Comparison of ENCODE assay signal across 27 mouse cellular contexts in genomic region chr5:100467336-100467735, GRCm38 (mm10). TPM values are rescaled to one million over a fixed set of nuclear protein-coding genes. Genes with fewer than 3 reads are reported as not detected.
A peak's percentile ranks its signal among the peaks of the same experiment; 100 is the strongest.
DNase-seq lines count a peak whose midpoint lies in the region; ATAC-seq and TF ChIP-seq lines count a peak whose summit lies in the region.
"Had no signal": no experiment of that assay in that cellular context is flagged by ENCODE, and none has a peak within 500 bp of the region (broad histone marks: within the 10 kb centered on the region; RNA-seq: fewer than 3 reads in every experiment).

No protein-coding gene starts in this region.

- H3K27me3 ChIP-seq in liver, postnatal 0 days (ENCODE audit: insufficient read depth, low read length): no peaks in the 10 kb centered on the region
- no peaks in the 10 kb centered on the region for H3K27me3 ChIP-seq in liver, embryonic 11.5 days (replicated peaks; ENCODE audit: control insufficient read depth, insufficient read depth, low read length)
- H3K27me3 ChIP-seq in ES-Bruce4 (ENCODE audit: control insufficient read depth, insufficient read depth, low read length, poor library complexity, severe bottlenecking): no peaks in the 10 kb centered on the region
- H3K27me3 ChIP-seq: CH12.LX; embryonic facial prominence, embryonic 12.5 days; embryonic facial prominence, embryonic 15.5 days; hindbrain, embryonic 12.5 days; hindbrain, embryonic 15.5 days; intestine, embryonic 15.5 days had no signal

- peaks cover 2% of the 10 kb centered on the region; the same call in 1 of the 2 replicates for H3K4me1 ChIP-seq in liver, postnatal 0 days (ENCODE audit: insufficient read depth)
- H3K4me1 ChIP-seq in liver, embryonic 11.5 days (replicated peaks; ENCODE audit: control insufficient read depth, insufficient read depth, low read length): no peaks in the 10 kb centered on the region; the same call in 1 of the 2 replicates
- H3K4me1 ChIP-seq in ES-Bruce4 (ENCODE audit: control insufficient read depth, insufficient read depth, low read length): peaks cover 8% of the 10 kb centered on the region
- H3K4me1 ChIP-seq in bone marrow macrophage, adult 2 months (ENCODE audit: control insufficient read depth, insufficient read depth, low read length): peaks cover 31% of the 10 kb centered on the region
- H3K4me1 ChIP-seq: embryonic facial prominence, embryonic 12.5 days; embryonic facial prominence, embryonic 15.5 days; hindbrain, embryonic 12.5 days; hindbrain, embryonic 15.5 days; intestine, embryonic 15.5 days had no signal

- no peak for ATAC-seq in liver, postnatal 0 days
- no peak for ATAC-seq in liver, embryonic 11.5 days (replicated peaks; ENCODE audit: low FRiP score)
- ATAC-seq: forebrain, embryonic 14.5 days; forebrain, postnatal 0 days; intestine, embryonic 15.5 days had no signal

- no peak for TF ChIP-seq POLR2A in ES-Bruce4 (IDR thresholded peaks at IDR 0.05; ENCODE audit: insufficient read depth, low read length)
- no peak for TF ChIP-seq POLR2A in bone marrow macrophage, adult 2 months (IDR thresholded peaks at IDR 0.05; ENCODE audit: borderline replicate concordance, low read depth, low read length)

- H3K36me3 ChIP-seq in liver, postnatal 0 days (replicated peaks; ENCODE audit: insufficient read depth, low read length): peaks cover 4% of the 10 kb centered on the region; the same call in 1 of the 2 replicates
- H3K36me3 ChIP-seq in liver, embryonic 11.5 days (ENCODE audit: control insufficient read depth, insufficient read depth, low read length): peaks cover 5% of the 10 kb centered on the region; the same call in 1 of the 2 replicates
- H3K36me3 ChIP-seq in ES-Bruce4 (ENCODE audit: control insufficient read depth, insufficient read depth, low read length, poor library complexity, severe bottlenecking): peaks cover 2% of the 10 kb centered on the region
- H3K36me3 ChIP-seq: hindbrain, embryonic 15.5 days had no signal

- TF ChIP-seq EP300 in liver, postnatal 0 days (IDR thresholded peaks at IDR 0.05; ENCODE audit: low read depth): no peak
- no peak for TF ChIP-seq EP300 in ES-Bruce4 (IDR thresholded peaks at IDR 0.05; ENCODE audit: insufficient read depth, low read depth, low read length)

- no peak for TF ChIP-seq CTCF in liver, postnatal 0 days (IDR thresholded peaks at IDR 0.05; ENCODE audit: low read depth)
- TF ChIP-seq CTCF in ES-Bruce4 (IDR thresholded peaks at IDR 0.05; ENCODE audit: low read depth, low read length): no peak
- TF ChIP-seq CTCF in bone marrow macrophage, adult 2 months (IDR thresholded peaks at IDR 0.05; ENCODE audit: low read depth, low read length): no peak

- no peak overlapping the region for H3K4me2 ChIP-seq in liver, postnatal 0 days (ENCODE audit: low read depth, low read length)
- no peak overlapping the region for H3K4me2 ChIP-seq in liver, embryonic 11.5 days
- H3K4me2 ChIP-seq: embryonic facial prominence, embryonic 12.5 days; embryonic facial prominence, embryonic 15.5 days; heart, embryonic 11.5 days; hindbrain, embryonic 12.5 days; hindbrain, embryonic 15.5 days; intestine, embryonic 15.5 days had no signal

- no peak overlapping the region for H3K4me3 ChIP-seq in liver, postnatal 0 days (ENCODE audit: low read depth, low read length)
- no peak overlapping the region for H3K4me3 ChIP-seq in liver, embryonic 11.5 days (ENCODE audit: low read depth, low read length)
- no peak overlapping the region for H3K4me3 ChIP-seq in ES-Bruce4 (ENCODE audit: low read depth, low read length)
- no peak overlapping the region for H3K4me3 ChIP-seq in bone marrow macrophage, adult 2 months (ENCODE audit: insufficient read depth, low read length)
- H3K4me3 ChIP-seq: embryonic facial prominence, embryonic 12.5 days; embryonic facial prominence, embryonic 15.5 days; gastrocnemius, adult 2 months; hindbrain, embryonic 12.5 days; hindbrain, embryonic 15.5 days; intestine, embryonic 15.5 days had no signal

- H3K9ac ChIP-seq in liver, postnatal 0 days (replicated peaks): no peak overlapping the region
- no peak overlapping the region for H3K9ac ChIP-seq in liver, embryonic 11.5 days (ENCODE audit: low read depth, low read length)
- no peak overlapping the region for H3K9ac ChIP-seq in ES-Bruce4 (ENCODE audit: low read depth, poor library complexity, severe bottlenecking)
- H3K9ac ChIP-seq: embryonic facial prominence, embryonic 12.5 days; embryonic facial prominence, embryonic 15.5 days; forebrain, postnatal 0 days; hindbrain, embryonic 12.5 days; hindbrain, embryonic 15.5 days; intestine, embryonic 15.5 days had no signal

- H3K9me3 ChIP-seq in liver, postnatal 0 days (ENCODE audit: low read length): no peaks in the 10 kb centered on the region
- H3K9me3 ChIP-seq in liver, embryonic 11.5 days (ENCODE audit: control insufficient read depth, low read length): no peaks in the 10 kb centered on the region
- H3K9me3 ChIP-seq in ES-Bruce4 (replicated peaks; ENCODE audit: control insufficient read depth, insufficient read depth, low read length, poor library complexity, severe bottlenecking): no peaks in the 10 kb centered on the region
- H3K9me3 ChIP-seq: embryonic facial prominence, embryonic 12.5 days; embryonic facial prominence, embryonic 15.5 days; hindbrain, embryonic 12.5 days; hindbrain, embryonic 15.5 days; intestine, embryonic 15.5 days had no signal

- 90% methylated on average over 7 of the region's 7 CpGs for WGBS in liver, postnatal 0 days (ENCODE audit: insufficient replicate concordance)
- 92% methylated on average over 7 of the region's 7 CpGs for WGBS in liver, embryonic 11.5 days

- 0 out of 2 replicates have a peak overlapping the region, but pooled peaks have one; percentile 67 for H3K27ac ChIP-seq in liver, postnatal 0 days (ENCODE audit: low read depth)
- no peak overlapping the region for H3K27ac ChIP-seq in liver, embryonic 11.5 days (ENCODE audit: low read depth, low read length)
- H3K27ac ChIP-seq in ES-Bruce4 (ENCODE audit: insufficient read depth, low read length): 0 out of 2 replicates have a peak overlapping the region, but pooled peaks have one; percentile 72
- H3K27ac ChIP-seq in bone marrow macrophage, adult 2 months (ENCODE audit: insufficient read depth, low read depth, low read length): peak overlapping the region; percentile 43; the same call in 1 of the 2 replicates
- H3K27ac ChIP-seq: embryonic facial prominence, embryonic 12.5 days; embryonic facial prominence, embryonic 15.5 days; gastrocnemius, adult 2 months; hindbrain, embryonic 12.5 days; hindbrain, embryonic 15.5 days; intestine, embryonic 15.5 days had no signal

- no peak for DNase-seq in liver, postnatal 0 days
- DNase-seq in liver, embryonic 11.5 days (ENCODE audit: low spot score): no peak
- DNase-seq in R1 (ENCODE audit: low read depth, low spot score): peak; percentile 94
- DNase-seq in left cerebral cortex, adult 18-20 months (ENCODE audit: low spot score in 2 of 2): no peak
- no peak for DNase-seq in urinary bladder, postnatal 36 days (ENCODE audit: low spot score in 2 of 2)
- no peak for DNase-seq in adrenal gland, adult (ENCODE audit: inconsistent age in 2 of 2, low spot score in 1 of 2)
- DNase-seq: adrenal gland, adult 8-10 months; adrenal gland, postnatal 36 days; B cell, adult 2 months; cerebellum, adult 11 months; cerebellum, adult 2 months; cerebellum, adult 9-11 months; cerebellum, postnatal 25 days; forebrain, postnatal 0 days; gastrocnemius, adult 2 months; gastrocnemius, postnatal 14 days; heart, adult 11 months had no signal

RNA-seq across cellular contexts. Expression of gene Lin54, which starts 33.1 kb away (rescaled TPM):
- 4.2 and 4.7 TPM in 2 replicates for polyA plus RNA-seq in liver, postnatal 0 days (2015; fragmentation: Nextera tagmentation; extraction: Ambion mirVana)
- 16.2 and 17.3 TPM in 2 replicates for polyA plus RNA-seq in liver, embryonic 11.5 days (2014; fragmentation: Nextera tagmentation; extraction: Ambion mirVana)
- 31.9 and 34.9 TPM in 2 replicates for polyA plus RNA-seq in ES-Bruce4 (2011; ENCODE audit: insufficient read depth, insufficient read length, low read depth, missing spikeins)
- polyA plus RNA-seq in bone marrow macrophage, adult 2 months (2012; ENCODE audit: insufficient read depth, insufficient read length, missing spikeins): 12.1 and 13.9 TPM in 2 replicates
- 10 to 100 TPM; 24.7 to 24.8 TPM for total RNA-seq in left cerebral cortex, adult 18-20 months (2021)

RNA-seq across cellular contexts. Expression of gene Cops4, which starts 50.8 kb away (rescaled TPM):
- 48.5 and 50.1 TPM in 2 replicates for polyA plus RNA-seq in liver, postnatal 0 days (2015; fragmentation: Nextera tagmentation; extraction: Ambion mirVana)
- polyA plus RNA-seq in liver, embryonic 11.5 days (2014; fragmentation: Nextera tagmentation; extraction: Ambion mirVana): 166 and 176 TPM in 2 replicates
- polyA plus RNA-seq in ES-Bruce4 (2011; ENCODE audit: insufficient read depth, insufficient read length, low read depth, missing spikeins): 104 and 118 TPM in 2 replicates
- 46.4 and 50.7 TPM in 2 replicates for polyA plus RNA-seq in bone marrow macrophage, adult 2 months (2012; ENCODE audit: insufficient read depth, insufficient read length, missing spikeins)
- 10 to 100 TPM; 84.4 to 85.3 TPM for total RNA-seq in left cerebral cortex, adult 18-20 months (2021)

RNA-seq across cellular contexts. Expression of gene Sec31a, which starts 51.3 kb away (rescaled TPM):
- polyA plus RNA-seq in liver, postnatal 0 days (2015; fragmentation: Nextera tagmentation; extraction: Ambion mirVana): 54.7 and 55.1 TPM in 2 replicates
- polyA plus RNA-seq in liver, embryonic 11.5 days (2014; fragmentation: Nextera tagmentation; extraction: Ambion mirVana): 125 and 131 TPM in 2 replicates
- 181 and 197 TPM in 2 replicates for polyA plus RNA-seq in ES-Bruce4 (2011; ENCODE audit: insufficient read depth, insufficient read length, low read depth, missing spikeins)
- polyA plus RNA-seq in bone marrow macrophage, adult 2 months (2012; ENCODE audit: insufficient read depth, insufficient read length, missing spikeins): 76.0 and 79.8 TPM in 2 replicates
- 100 to 1,000 TPM; 113 to 116 TPM for total RNA-seq in left cerebral cortex, adult 18-20 months (2021)
